Mouse (Mus musculus) natural killer cell, adult 2 months (primary cell): ENCODE results near the gene Zfp426.

ENCODE experiments used
- DNase-seq, 2 experiments: peaks; one replicate each; pipeline ENCODE4 v3.0.0; 2022; ENCODE audit warnings: low spot score in 2 of 2

Zfp426 gene

DNA sequence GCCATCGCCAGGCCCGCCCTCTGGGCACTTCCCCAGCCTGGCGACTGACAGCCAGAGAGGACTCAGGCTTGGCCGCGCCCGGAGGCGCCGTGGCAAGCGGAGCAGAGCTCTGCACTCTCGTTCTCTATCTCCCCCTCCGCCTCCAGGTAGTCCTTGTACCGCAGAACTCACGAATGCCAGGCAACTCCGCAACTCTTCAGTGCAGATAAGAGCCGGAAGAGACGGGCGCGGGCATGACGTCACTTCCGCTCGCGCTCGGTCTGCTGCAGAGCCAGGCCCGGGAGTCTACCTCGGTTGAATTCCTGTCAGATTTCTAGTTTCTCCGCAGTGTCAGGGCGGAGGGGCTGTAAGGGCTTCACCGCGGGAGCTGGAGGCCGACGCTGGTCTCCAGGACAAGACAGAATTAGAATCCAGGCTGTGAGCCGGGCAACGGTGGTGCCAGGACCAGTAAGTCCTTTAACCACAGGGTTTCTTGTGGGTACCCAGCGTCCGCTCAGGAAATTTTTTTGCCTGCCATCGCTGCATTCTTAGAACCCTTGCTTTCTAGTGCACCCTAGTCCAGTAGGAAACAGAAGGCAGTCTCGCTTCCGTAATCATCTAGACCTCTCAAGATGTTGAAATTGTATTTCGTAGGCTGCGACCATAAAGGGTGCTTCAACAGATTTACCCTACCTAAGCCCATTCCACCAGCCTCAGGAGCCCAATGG, at the start of gene Zfp426:
Zfp426 (minus strand) TSS at position 220 of the 707 bp plus-strand sequence.
- peak; percentile 80 to 84 for DNase-seq

GRCm38 (mm10) chr9:20536598-20536997, 44.1 kb upstream of the Zfp426 start:
- DNase-seq: no peak

- DNase-seq: no peak
These were observed 41.9 kb upstream of the Zfp426 start for GRCm38 (mm10) chr9:20534326-20534926.

DNA sequence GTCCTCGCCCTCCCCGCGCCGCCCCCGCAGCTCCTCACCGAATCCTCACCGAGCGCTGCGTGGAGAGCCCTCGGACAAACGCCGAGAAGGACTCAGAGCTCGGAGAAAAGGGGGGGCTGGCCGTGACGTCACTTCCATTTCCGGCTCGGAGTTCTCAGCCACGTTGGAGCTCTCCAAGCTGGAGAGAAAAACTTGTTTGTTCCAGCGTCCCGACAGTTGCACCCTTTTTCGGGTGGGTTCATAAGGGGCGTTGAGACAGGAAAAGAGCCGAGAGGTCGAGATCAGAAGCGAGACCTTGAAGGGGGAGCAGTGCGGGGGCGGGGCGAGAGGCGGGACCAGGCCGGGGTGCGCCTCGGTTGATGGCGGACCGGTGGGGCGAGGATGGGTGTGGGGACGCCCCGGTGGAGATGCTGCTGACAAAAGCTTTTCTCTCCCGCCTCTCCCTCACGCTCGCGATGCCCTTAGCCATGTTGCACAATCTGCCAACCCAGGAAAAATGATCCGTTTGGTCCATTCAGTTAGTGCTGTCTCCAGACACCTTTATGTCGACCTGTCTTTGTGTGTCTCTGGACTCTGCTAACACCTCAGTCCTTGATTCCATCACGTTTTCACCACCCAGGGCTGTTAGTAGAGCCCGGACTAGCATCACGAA, 28.9 kb upstream of the Zfp426 start, which contains the start of gene Zfp266:
Zfp266 (minus strand) TSS at position 112 of the 652 bp plus-strand sequence.
- DNase-seq: peak; percentile 87 to 89

- DNase-seq: no peak
These were observed 28.1 kb upstream of the Zfp426 start for GRCm38 (mm10) chr9:20520531-20521210.

DNA sequence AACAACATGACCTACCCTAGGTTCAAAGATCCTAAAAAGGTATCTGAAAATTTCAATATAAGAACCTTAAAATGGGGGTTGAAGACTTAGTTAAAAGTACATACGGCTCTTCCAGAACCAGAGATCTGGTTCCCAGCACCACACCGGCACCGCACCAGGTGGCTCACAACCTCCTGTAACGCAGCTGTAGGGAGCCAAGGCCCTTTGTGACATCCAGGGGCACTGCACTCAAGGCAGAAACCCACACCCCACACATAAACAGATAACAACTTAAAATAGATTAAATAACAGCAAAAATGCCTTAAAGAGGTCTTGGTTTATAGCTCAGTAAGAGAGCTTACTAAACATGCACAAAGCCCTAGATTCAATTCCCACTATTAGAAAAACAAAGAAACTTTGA, 27.4 kb upstream of the Zfp426 start:
- no peak for DNase-seq

GRCm38 (mm10) chr9:20518708-20519107, 26.2 kb upstream of the Zfp426 start:
- DNase-seq: no peak

DNA sequence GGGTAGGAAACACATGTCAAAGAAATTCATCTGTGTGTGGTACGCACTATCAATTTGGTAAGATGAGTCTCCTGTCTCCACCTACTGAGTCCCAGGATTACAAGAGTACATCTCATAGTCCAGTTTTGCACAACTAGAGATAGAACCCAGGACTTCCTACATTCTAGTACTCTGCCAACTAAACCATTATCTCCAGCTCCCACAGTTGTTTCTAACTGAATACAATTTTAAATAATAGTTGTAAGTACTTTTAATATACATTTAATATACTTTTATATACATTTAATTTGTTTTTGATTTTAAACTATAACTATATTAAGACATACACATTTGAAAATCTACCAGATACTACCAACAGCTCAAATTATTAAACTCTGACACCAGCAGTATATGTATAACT, 25.2 kb upstream of the Zfp426 start:
- no peak for DNase-seq

- no peak for DNase-seq
These were observed 21.5 kb upstream of the Zfp426 start for GRCm38 (mm10) chr9:20514016-20514415.

DNA sequence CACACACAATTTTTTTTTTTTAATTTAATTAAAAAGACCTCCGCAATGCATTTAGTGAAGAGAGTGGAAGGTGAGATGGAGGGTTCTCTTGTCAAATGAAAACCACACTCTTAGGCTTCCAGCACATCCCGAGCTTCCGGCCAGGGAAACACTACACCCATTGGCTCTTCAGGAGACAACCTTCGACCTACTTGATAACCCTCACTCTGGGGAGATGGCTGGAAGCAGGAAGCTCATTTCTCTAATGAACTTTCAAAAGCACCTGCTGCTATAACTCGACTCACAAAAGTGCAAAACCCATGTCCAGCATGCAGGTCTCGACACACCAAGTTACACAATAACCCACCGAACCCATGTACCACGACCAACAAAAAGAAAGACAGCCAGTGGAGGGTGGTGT, 20.2 kb upstream of the Zfp426 start:
- no peak for DNase-seq

DNA sequence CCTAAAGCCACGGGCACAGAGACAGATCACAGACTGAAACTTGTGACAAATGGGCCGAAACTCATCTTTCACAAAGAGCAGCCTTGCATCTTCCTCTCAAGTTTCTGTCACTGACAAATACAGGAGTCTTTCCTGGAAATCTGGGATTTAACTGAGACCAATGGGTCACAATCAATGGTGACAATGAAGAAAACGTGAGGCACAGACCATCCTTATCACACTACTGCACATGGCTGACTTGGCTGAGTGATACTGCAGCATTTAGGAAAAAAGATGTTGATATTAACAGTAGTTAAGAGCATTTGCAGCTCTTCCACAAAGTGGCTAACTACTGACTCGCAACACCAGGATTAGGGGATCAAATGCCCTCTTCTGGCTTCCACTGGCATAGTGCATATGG, 19.1 kb upstream of the Zfp426 start:
- DNase-seq: no peak

DNA sequence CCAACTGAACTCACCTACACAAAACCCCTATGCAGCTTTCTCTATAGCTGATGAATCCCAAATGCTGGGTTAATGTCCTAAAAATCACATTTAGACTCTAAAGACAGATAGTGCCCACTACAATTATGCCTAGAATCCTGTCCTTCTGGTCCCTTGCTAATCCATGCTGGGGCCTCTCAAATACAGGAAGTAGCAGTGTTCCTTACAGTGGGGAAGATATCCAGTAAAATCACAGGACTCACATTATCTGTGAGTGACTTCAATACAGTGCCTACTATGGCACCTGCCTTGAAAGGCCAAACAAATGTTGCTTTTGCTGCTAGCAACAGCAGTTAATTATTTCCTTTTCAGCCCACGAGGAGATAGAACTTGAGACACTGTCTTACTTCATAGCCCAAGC, 17.8 kb upstream of the Zfp426 start:
- DNase-seq: no peak

- no peak for DNase-seq
These were observed 17.1 kb upstream of the Zfp426 start for GRCm38 (mm10) chr9:20509676-20510075.

DNA sequence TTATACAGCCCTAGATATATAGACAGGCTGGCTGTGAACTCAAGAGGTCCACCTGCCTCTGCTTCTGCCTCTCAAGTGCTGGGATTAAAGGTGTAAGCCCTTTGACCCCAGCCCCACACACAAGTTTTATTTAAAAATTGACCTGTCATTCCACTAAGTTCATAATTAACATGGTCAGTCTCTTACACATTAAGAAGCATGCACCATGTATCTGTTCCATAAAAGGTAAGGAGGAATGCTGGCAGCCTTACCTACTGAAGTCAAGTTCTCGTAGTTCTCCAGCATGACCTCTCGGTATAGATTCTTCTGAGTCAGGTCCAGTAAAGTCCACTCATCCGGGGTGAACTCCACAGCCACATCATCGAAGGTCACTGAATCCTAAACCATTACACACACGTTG, 12.3 kb upstream of the Zfp426 start:
- DNase-seq: no peak

GRCm38 (mm10) chr9:20493281-20493680, 735 bp upstream of the Zfp426 start:
- peak in 1 of 2 experiments; percentile 2 for DNase-seq

DNA sequence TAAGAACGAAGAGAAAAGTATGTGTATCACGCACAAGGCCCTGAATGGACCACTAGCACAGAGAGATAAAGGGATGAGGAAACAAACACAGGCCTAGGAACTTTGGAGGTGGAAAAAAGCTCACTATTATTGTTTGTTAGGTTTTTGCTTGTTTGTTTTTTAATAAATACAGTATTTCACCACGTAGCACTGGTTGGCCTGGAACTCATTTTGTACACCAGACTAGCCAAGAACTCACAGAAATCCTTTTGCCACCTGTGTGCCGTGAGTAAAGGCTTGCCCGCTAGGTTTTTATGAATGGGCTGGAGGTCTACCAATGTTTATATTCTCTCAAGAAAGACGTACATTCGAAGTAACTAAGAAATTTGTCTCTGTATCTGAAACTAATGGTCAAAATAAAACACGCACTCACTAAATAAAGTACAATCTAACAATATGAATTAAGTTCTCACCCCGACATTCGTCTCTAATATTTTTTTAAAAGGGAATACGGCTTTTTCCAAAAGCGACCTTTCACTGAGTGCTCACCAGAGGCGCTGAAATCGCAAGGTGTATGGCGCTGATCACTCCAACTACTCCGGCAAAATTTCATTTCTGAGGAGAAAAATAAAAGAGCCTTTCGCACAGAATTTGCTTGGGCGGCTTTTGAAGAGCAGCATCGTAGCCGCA, 554 bp downstream of the Zfp426 start:
- no peak for DNase-seq

DNA sequence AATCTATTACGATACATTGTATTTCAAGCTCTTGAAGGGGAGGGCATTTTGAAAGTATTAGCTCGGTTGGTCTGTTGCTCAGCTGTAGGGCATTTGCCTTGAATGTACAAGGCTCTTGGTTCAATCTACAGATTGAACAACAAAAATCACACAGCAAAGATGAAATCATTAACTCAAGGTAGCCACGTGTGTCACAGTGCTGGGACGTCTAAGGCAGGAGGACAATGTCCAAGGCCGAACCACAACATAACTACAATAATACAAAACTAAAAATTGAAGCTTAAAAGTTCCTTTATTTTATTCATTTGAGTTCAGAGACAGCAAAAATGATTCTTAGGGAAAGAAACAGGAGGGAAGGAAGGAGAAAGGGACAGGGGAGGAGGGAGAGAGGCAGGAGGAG, 3.0 kb downstream of the Zfp426 start:
- no peak for DNase-seq

DNA sequence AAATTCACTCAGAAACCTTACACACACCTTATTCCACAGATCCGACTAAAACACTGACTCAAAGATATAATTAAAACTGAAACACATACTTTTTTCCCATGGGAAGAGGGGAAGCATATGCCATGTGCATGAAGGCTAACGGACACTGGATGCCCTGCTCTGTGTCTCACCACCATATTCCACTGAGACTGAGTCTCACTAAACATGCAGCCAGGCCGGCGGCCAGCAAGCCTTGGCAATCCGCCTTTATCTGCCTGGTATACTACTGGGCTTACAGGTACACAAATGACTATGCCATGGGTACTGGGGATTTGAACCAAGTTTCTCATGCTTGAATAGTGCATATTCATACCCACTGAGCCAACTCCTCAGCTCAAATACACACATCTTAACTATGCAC, 13.2 kb downstream of the Zfp426 start:
- DNase-seq: no peak

GRCm38 (mm10) chr9:20476632-20477031, 15.9 kb downstream of the Zfp426 start:
- DNase-seq: no peak

DNA sequence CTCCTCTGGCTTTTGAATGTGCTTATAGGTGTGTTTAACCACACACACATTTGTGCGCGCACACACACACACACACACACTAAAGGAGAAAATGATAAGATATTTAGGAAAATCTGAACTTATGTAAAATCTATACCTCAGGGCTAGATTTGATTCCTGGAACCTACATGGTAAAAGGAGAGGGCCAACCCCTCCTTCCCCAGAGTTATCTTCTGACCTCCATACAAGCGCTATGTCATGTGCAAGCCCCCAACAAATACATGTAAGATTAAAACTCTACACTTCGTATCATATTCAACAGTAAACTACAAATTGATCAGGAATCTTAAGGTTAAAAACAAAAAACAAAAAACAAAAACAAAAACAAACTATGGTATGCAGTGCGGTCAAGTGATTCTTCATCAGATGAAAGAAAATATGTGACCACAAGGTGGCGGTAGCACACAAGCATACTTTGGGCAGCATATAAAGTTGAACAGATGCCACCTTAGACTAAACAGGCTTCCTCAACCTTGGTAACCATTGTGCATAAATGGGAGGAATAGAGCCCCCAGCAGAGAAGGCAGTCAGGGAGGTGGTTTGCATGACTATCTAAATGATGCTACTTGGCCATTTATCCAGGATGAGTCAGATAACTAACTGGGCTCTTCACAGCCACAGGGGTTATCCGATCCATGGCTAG, 25.6 kb downstream of the Zfp426 start:
- DNase-seq: peak; percentile 47 to 63
